Mouse (Mus musculus): ENCODE results near the gene Igfbp4. TPM values are rescaled to one million over a fixed set of nuclear protein-coding genes. Genes with fewer than 3 reads are reported as not detected.

Igfbp4 gene
- polyA plus RNA-seq, 1 experiment from 2014 or later, result 228 TPM

GRCm38 (mm10) chr11:99043632-99044031 lies 2.6 kb downstream of the Igfbp4 start:
- Histone ChIP-seq H3K9me3 (ENCODE audit: control insufficient read depth, low read length) (no peaks in the 10 kb centered on the region), H3K27ac (replicated peaks) (no peak overlapping the region), H3K4me2 (replicated peaks; ENCODE audit: low read depth) (no peak overlapping the region), H3K27me3 (ENCODE audit: control insufficient read depth, insufficient read depth, low read length) (no peaks in the 10 kb centered on the region), H3K9ac (ENCODE audit: low read length) (no peak overlapping the region), H3K36me3 (ENCODE audit: control insufficient read depth, insufficient read depth, low read length) (peaks cover 4% of the 10 kb centered on the region; the same call in 1 of the 2 replicates), H3K4me3 (ENCODE audit: low read depth, low read length) (no peak overlapping the region), H3K4me1 (replicated peaks; ENCODE audit: control insufficient read depth, insufficient read depth) (0 out of 2 replicates have a peak, but pooled peaks cover 2% of the 10 kb centered on the region)
- WGBS, result 48% methylated on average over 6 of the region's 6 CpGs
- ATAC-seq (ENCODE audit: low FRiP score, low TSS enrichment) (no peak), DNase-seq (ENCODE audit: low spot score) (no peak)
- no peak for TF ChIP-seq EP300 (optimal IDR thresholded peaks at IDR 0.05)
- peak; percentile 52 for TF ChIP-seq CTCF (IDR thresholded peaks at IDR 0.05; ENCODE audit: low read depth)

DNA sequence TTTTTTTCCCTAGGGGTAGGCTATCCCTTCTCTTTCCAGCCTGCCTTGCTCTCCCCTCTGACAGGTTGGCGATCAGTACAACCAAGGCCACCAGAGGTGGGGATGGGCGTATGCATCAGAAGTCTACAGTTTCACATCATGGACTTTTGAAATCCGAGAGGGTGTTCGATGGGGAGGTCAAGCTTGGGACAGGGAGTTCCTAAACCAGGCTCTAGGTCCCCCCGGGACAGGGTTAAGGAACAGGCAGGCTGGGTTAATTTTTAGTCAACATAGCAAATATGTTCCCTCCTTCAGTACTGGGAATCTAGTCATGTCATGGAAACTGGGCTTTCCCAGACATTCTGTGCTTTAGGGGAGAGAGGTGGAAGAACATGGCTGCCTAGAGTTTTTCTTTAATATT lies 3.3 kb downstream of the Igfbp4 start:
- ATAC-seq (ENCODE audit: low FRiP score, low TSS enrichment) (no peak), DNase-seq (ENCODE audit: low spot score) (no peak)
- H3K4me1 ChIP-seq (replicated peaks; ENCODE audit: control insufficient read depth, insufficient read depth), result 0 out of 2 replicates have a peak, but pooled peaks cover 2% of the 10 kb centered on the region
- 50% methylated on average over 5 of the region's 5 CpGs for WGBS
- no peak overlapping the region; the same call in 1 of the 2 replicates for H3K4me2 ChIP-seq (replicated peaks; ENCODE audit: low read depth)
- H3K27me3 ChIP-seq (ENCODE audit: control insufficient read depth, insufficient read depth, low read length), result no peaks in the 10 kb centered on the region
- H3K9ac ChIP-seq (ENCODE audit: low read length), result no peak overlapping the region
- H3K4me3 ChIP-seq (ENCODE audit: low read depth, low read length), result no peak overlapping the region
- no peaks in the 10 kb centered on the region for H3K9me3 ChIP-seq (ENCODE audit: control insufficient read depth, low read length)
- TF ChIP-seq CTCF (IDR thresholded peaks at IDR 0.05; ENCODE audit: low read depth), result no peak
- no peak for TF ChIP-seq EP300 (optimal IDR thresholded peaks at IDR 0.05)
- no peak overlapping the region for H3K27ac ChIP-seq (replicated peaks)
- peaks cover 9% of the 10 kb centered on the region for H3K36me3 ChIP-seq (ENCODE audit: control insufficient read depth, insufficient read depth, low read length)

DNA sequence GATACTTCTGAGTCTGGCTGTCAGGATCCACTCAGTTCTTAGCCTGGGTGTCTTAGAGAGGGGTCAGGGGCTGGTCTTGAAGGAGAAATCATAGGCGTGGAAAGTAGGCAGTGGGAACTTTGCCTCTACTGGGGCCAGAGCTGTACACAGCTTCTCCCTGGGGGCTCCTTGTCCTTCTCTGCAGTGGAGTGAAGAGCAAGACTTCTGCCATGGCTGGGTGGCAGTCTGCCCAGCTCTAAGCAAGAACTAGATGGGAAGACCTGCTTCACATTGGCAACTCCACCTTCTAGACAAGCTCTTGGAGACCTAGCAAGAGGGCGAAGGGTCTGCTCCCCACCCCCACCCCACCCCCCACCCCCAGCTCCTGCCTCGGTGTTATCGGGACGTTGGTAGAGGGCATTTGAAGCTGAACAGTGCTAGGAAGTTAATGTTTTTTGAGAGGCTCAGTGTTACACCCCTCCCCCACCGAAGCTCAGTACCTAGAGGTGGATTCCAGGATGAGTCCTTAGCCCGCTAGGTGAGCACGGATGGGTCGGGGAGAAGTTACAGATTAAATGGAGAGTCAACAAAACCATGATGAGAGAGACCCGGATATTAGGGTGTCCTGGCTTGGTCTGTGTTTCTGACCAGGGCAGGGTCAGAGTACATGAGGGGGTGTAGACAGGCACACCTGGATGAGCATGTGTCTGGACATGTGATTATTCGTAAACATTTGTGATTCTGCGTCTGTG lies 4.3 kb downstream of the Igfbp4 start:
- H3K4me1 ChIP-seq (replicated peaks; ENCODE audit: control insufficient read depth, insufficient read depth), result 0 out of 2 replicates have a peak, but pooled peaks cover 2% of the 10 kb centered on the region

DNA sequence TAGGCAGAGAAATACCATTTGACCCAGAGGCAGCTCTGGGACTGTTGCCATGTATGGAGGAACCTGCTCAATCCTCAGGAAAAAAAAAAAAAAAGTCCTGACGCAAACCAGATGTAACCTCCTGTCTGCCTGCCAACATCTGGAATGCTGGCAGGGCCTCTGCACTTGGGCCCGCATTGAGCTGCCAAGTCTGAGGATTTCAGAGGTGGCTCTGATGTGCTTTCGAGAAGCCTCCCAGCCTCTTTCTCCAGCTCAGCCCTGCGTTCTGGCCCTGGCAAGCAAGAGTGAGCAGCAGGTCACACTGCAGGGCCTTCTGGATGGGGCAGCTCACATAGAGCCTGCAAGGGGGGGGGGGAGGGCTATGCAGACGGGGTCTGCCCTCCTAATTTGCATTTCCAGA lies 6.1 kb downstream of the Igfbp4 start:
- peak overlapping the region; percentile 81 for H3K27ac ChIP-seq (replicated peaks)
- no peak overlapping the region for H3K4me3 ChIP-seq (ENCODE audit: low read depth, low read length)
- DNase-seq (ENCODE audit: low spot score), result peak; percentile 55
- ATAC-seq (ENCODE audit: low FRiP score, low TSS enrichment), result peak; percentile 58; the same call in 1 of the 2 replicates
- peak; percentile 47 for TF ChIP-seq EP300 (optimal IDR thresholded peaks at IDR 0.05)
- no peak for TF ChIP-seq CTCF (IDR thresholded peaks at IDR 0.05; ENCODE audit: low read depth)
- no peaks in the 10 kb centered on the region for H3K27me3 ChIP-seq (ENCODE audit: control insufficient read depth, insufficient read depth, low read length)
- peak overlapping the region; percentile 27; the same call in 1 of the 2 replicates for H3K4me2 ChIP-seq (replicated peaks; ENCODE audit: low read depth)
- H3K36me3 ChIP-seq (ENCODE audit: control insufficient read depth, insufficient read depth, low read length), result peaks cover 17% of the 10 kb centered on the region
- no peaks in the 10 kb centered on the region for H3K4me1 ChIP-seq (replicated peaks; ENCODE audit: control insufficient read depth, insufficient read depth)
- H3K9ac ChIP-seq (ENCODE audit: low read length), result peak overlapping the region; percentile 23; the same call in 1 of the 2 replicates
- WGBS, result 31% methylated on average over 5 of the region's 5 CpGs
- H3K9me3 ChIP-seq (ENCODE audit: control insufficient read depth, low read length), result no peaks in the 10 kb centered on the region

More for the DNA sequence above, 4.3 kb downstream of the Igfbp4 start:
- Histone ChIP-seq H3K27ac (replicated peaks) (peak overlapping the region; percentile 40; the same call in 1 of the 2 replicates), H3K36me3 (ENCODE audit: control insufficient read depth, insufficient read depth, low read length) (peaks cover 14% of the 10 kb centered on the region), H3K4me2 (replicated peaks; ENCODE audit: low read depth) (0 out of 2 replicates have a peak overlapping the region, but pooled peaks have one; percentile 11), H3K27me3 (ENCODE audit: control insufficient read depth, insufficient read depth, low read length) (no peaks in the 10 kb centered on the region), H3K4me3 (ENCODE audit: low read depth, low read length) (no peak overlapping the region), H3K9me3 (ENCODE audit: control insufficient read depth, low read length) (no peaks in the 10 kb centered on the region), H3K9ac (ENCODE audit: low read length) (peak overlapping the region; percentile 35; the same call in 1 of the 2 replicates)
- DNase-seq (ENCODE audit: low spot score), result no peak
- WGBS, result 54% methylated on average over 12 of the region's 12 CpGs
- TF ChIP-seq EP300 (optimal IDR thresholded peaks at IDR 0.05) (no peak), CTCF (IDR thresholded peaks at IDR 0.05; ENCODE audit: low read depth) (no peak)
- no peak for ATAC-seq (ENCODE audit: low FRiP score, low TSS enrichment)

- peak; percentile 25; the same call in 1 of the 2 replicates for ATAC-seq (ENCODE audit: low FRiP score, low TSS enrichment)
- Histone ChIP-seq H3K4me2 (replicated peaks; ENCODE audit: low read depth) (no peak overlapping the region; the same call in 1 of the 2 replicates), H3K9me3 (ENCODE audit: control insufficient read depth, low read length) (no peaks in the 10 kb centered on the region), H3K9ac (ENCODE audit: low read length) (peak overlapping the region; percentile 23), H3K27ac (replicated peaks) (peak overlapping the region; percentile 81), H3K4me1 (replicated peaks; ENCODE audit: control insufficient read depth, insufficient read depth) (no peaks in the 10 kb centered on the region), H3K36me3 (ENCODE audit: control insufficient read depth, insufficient read depth, low read length) (peaks cover 18% of the 10 kb centered on the region), H3K4me3 (ENCODE audit: low read depth, low read length) (no peak overlapping the region), H3K27me3 (ENCODE audit: control insufficient read depth, insufficient read depth, low read length) (no peaks in the 10 kb centered on the region)
- WGBS, result 37% methylated on average over 2 of the region's 2 CpGs
- no peak for DNase-seq (ENCODE audit: low spot score)
- TF ChIP-seq CTCF (IDR thresholded peaks at IDR 0.05; ENCODE audit: low read depth), result no peak
- no peak for TF ChIP-seq EP300 (optimal IDR thresholded peaks at IDR 0.05)
These were observed 6.6 kb downstream of the Igfbp4 start for GRCm38 (mm10) chr11:99047643-99048042.

DNA sequence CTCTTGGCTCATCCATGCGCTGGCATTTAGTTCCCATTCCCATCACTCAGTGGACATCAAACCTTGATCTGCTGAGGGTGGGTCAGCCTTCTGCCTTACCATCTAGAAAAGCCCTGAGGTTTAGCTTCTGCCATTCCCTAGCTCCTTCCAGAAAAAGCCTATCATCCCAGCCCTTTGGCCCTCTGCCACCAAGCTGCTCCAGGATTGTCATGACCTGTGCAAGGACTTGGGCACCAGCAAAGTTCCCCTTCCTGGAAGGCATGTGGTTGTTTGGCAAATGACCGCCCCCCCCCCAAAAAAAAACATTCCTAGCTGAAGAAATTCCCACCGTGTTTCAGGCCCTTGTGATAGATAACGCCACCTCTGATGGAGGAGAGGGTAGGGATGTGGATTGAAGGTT lies 14.1 kb downstream of the Igfbp4 start:
- Histone ChIP-seq H3K9ac (ENCODE audit: low read length) (no peak overlapping the region), H3K36me3 (ENCODE audit: control insufficient read depth, insufficient read depth, low read length) (peaks cover 5% of the 10 kb centered on the region; the same call in 1 of the 2 replicates), H3K27ac (replicated peaks) (peak overlapping the region; percentile 56), H3K27me3 (ENCODE audit: control insufficient read depth, insufficient read depth, low read length) (no peaks in the 10 kb centered on the region), H3K4me3 (ENCODE audit: low read depth, low read length) (no peak overlapping the region), H3K4me2 (replicated peaks; ENCODE audit: low read depth) (no peak overlapping the region), H3K9me3 (ENCODE audit: control insufficient read depth, low read length) (no peaks in the 10 kb centered on the region), H3K4me1 (replicated peaks; ENCODE audit: control insufficient read depth, insufficient read depth) (no peaks in the 10 kb centered on the region)
- TF ChIP-seq EP300 (optimal IDR thresholded peaks at IDR 0.05), result no peak
- no peak for TF ChIP-seq CTCF (IDR thresholded peaks at IDR 0.05; ENCODE audit: low read depth)
- no peak for DNase-seq (ENCODE audit: low spot score)
- ATAC-seq (ENCODE audit: low FRiP score, low TSS enrichment), result no peak
- WGBS, result 43% methylated on average over 4 of the region's 4 CpGs

Data from stomach, postnatal 0 days (tissue).